Comparison of ENCODE assay signal across 9 mouse cellular contexts in genomic region chr11:67350153-67350768, GRCm38 (mm10). TPM values are rescaled to one million over a fixed set of nuclear protein-coding genes. Genes with fewer than 3 reads are reported as not detected.
DNase-seq lines count a peak whose midpoint lies in the region; ATAC-seq and TF ChIP-seq lines count a peak whose summit lies in the region.
"Had no signal": no experiment of that assay in that cellular context is flagged by ENCODE, and none has a peak within 500 bp of the region (broad histone marks: within the 10 kb centered on the region; RNA-seq: fewer than 3 reads in every experiment).

No protein-coding gene starts in this region.

- peaks cover 12% of the 10 kb centered on the region; the same call in 1 of the 2 replicates for H3K27me3 ChIP-seq in heart, postnatal 0 days (ENCODE audit: control insufficient read depth, insufficient read depth, low read length)
- 0 out of 2 replicates have a peak, but pooled peaks cover 9% of the 10 kb centered on the region for H3K27me3 ChIP-seq in liver, postnatal 0 days (ENCODE audit: insufficient read depth, low read length)

- TF ChIP-seq CTCF in heart, postnatal 0 days (IDR thresholded peaks at IDR 0.05; ENCODE audit: low read depth), result peak; percentile 94
- peak; percentile 89 for TF ChIP-seq CTCF in liver, postnatal 0 days (IDR thresholded peaks at IDR 0.05; ENCODE audit: low read depth)

- no peak overlapping the region for H3K4me3 ChIP-seq in ES-E14 (ENCODE audit: insufficient read depth in 1 of 2, low read depth in 1 of 2, low read length in 2 of 2, poor library complexity in 1 of 2, severe bottlenecking in 1 of 2)
- no peak overlapping the region for H3K4me3 ChIP-seq in heart, postnatal 0 days (ENCODE audit: low read depth, low read length)
- H3K4me3 ChIP-seq in liver, postnatal 0 days (ENCODE audit: low read depth, low read length), result no peak overlapping the region
- H3K4me3 ChIP-seq: limb, embryonic 12.5 days had no signal

- peaks cover 9 to 11% of the 10 kb centered on the region in 2 experiments for H3K4me1 ChIP-seq in ES-E14 (ENCODE audit: control insufficient read depth in 2 of 2, insufficient read depth in 2 of 2, low read length in 2 of 2, poor library complexity in 1 of 2)
- no peaks in the 10 kb centered on the region for H3K4me1 ChIP-seq in heart, postnatal 0 days (ENCODE audit: control insufficient read depth, insufficient read depth)
- H3K4me1 ChIP-seq in liver, postnatal 0 days (ENCODE audit: insufficient read depth), result no peaks in the 10 kb centered on the region
- H3K4me1 ChIP-seq: limb, embryonic 12.5 days had no signal

- TF ChIP-seq EP300 in heart, postnatal 0 days (IDR thresholded peaks at IDR 0.05; ENCODE audit: low read depth), result no peak
- no peak for TF ChIP-seq EP300 in liver, postnatal 0 days (IDR thresholded peaks at IDR 0.05; ENCODE audit: low read depth)

- H3K9me3 ChIP-seq in ES-E14 (ENCODE audit: control insufficient read depth, insufficient read depth, low read depth, low read length), result no peaks in the 10 kb centered on the region
- no peaks in the 10 kb centered on the region for H3K9me3 ChIP-seq in heart, postnatal 0 days (replicated peaks; ENCODE audit: control insufficient read depth, low read length)
- no peaks in the 10 kb centered on the region for H3K9me3 ChIP-seq in liver, postnatal 0 days (ENCODE audit: low read length)
- H3K9me3 ChIP-seq: limb, embryonic 12.5 days had no signal

- 0 out of 2 replicates have a peak, but pooled peaks have one; percentile 55 for ATAC-seq in erythroblast, adult 5-6 weeks (replicated peaks; ENCODE audit: low FRiP score, poor library complexity, severe bottlenecking)
- ATAC-seq in heart, postnatal 0 days (ENCODE audit: insufficient read depth, low read depth), result no peak
- ATAC-seq in liver, postnatal 0 days, result no peak

- 50% methylated on average over 14 of the region's 14 CpGs for WGBS in heart, postnatal 0 days
- 47% methylated on average over 14 of the region's 14 CpGs for WGBS in liver, postnatal 0 days (ENCODE audit: insufficient replicate concordance)

- H3K27ac ChIP-seq in ES-E14 (ENCODE audit: insufficient read depth, low read depth, low read length, poor library complexity, severe bottlenecking), result no peak overlapping the region
- H3K27ac ChIP-seq in heart, postnatal 0 days (ENCODE audit: low read depth), result no peak overlapping the region
- no peak overlapping the region for H3K27ac ChIP-seq in liver, postnatal 0 days (ENCODE audit: low read depth)
- H3K27ac ChIP-seq: limb, embryonic 12.5 days had no signal

- DNase-seq in ES-E14 (ENCODE audit: low read depth, low spot score), result peak; percentile 78
- peak; percentile 26 for DNase-seq in brain, embryonic 18.5 days (ENCODE audit: low read depth, low spot score)
- DNase-seq in heart, postnatal 0 days (ENCODE audit: low spot score), result peak; percentile 69
- peak; percentile 80 to 89 for DNase-seq in kidney, postnatal 25 days
- DNase-seq in liver, postnatal 0 days, result peak; percentile 69
- peak; percentile 66 for DNase-seq in ovary, postnatal 14 days (ENCODE audit: low spot score)
- peak; percentile 25 to 29 for DNase-seq in thymus, postnatal 36 days

- H3K9ac ChIP-seq in ES-E14 (ENCODE audit: insufficient read depth, low read depth, low read length, poor library complexity, severe bottlenecking), result no peak overlapping the region
- H3K9ac ChIP-seq in heart, postnatal 0 days (replicated peaks; ENCODE audit: low read depth, low read length), result no peak overlapping the region
- H3K9ac ChIP-seq in liver, postnatal 0 days (replicated peaks), result no peak overlapping the region
- H3K9ac ChIP-seq: limb, embryonic 12.5 days had no signal

- in situ Hi-C loops in ES-E14 (cut with MboI; ENCODE audit: low sequenced_read_pairs in 2 of 2, unreplicated experiment in 2 of 2), result loop anchor here (5.0 to 10.0 kb wide), 2 partner anchors 235 to 238 kb away; no protein-coding TSS in a partner anchor

- H3K4me2 ChIP-seq in heart, postnatal 0 days (ENCODE audit: low read depth, low read length), result no peak overlapping the region
- no peak overlapping the region for H3K4me2 ChIP-seq in liver, postnatal 0 days (ENCODE audit: low read depth, low read length)
- H3K4me2 ChIP-seq: limb, embryonic 12.5 days had no signal

- no peaks in the 10 kb centered on the region for H3K36me3 ChIP-seq in ES-E14 (ENCODE audit: control insufficient read depth, insufficient read depth, low read length, poor library complexity, severe bottlenecking)
- H3K36me3 ChIP-seq in heart, postnatal 0 days (replicated peaks; ENCODE audit: control insufficient read depth, insufficient read depth, low read length), result no peaks in the 10 kb centered on the region
- no peaks in the 10 kb centered on the region for H3K36me3 ChIP-seq in liver, postnatal 0 days (replicated peaks; ENCODE audit: insufficient read depth, low read length)
- H3K36me3 ChIP-seq: limb, embryonic 12.5 days had no signal

TF ChIP-seq in ES-E14, 5 proteins besides CTCF, POLR2A, EP300 and RAD21:
- TF ChIP-seq ZC3H11A (IDR thresholded peaks at IDR 0.05; ENCODE audit: borderline replicate concordance, low read depth, low read length), result peak; percentile 85
- no peak for TF ChIP-seq CHD2 (IDR thresholded peaks at IDR 0.05; ENCODE audit: low read depth, low read length)
- no peak for TF ChIP-seq ZNF384 (IDR thresholded peaks at IDR 0.05; ENCODE audit: low read depth, low read length)

RNA-seq across cellular contexts. Expression of gene Myh13, which starts 28.8 kb away (rescaled TPM):
- total RNA-seq in ES-E14 (2012; rRNA removed), result 7.7 and 13.7 TPM in 2 replicates
- not detected in 2 replicates for total RNA-seq in erythroblast, adult 5-6 weeks (2015; ENCODE audit: low replicate concordance)
- not detected in 2 replicates for total RNA-seq in erythroblast, adult 5-6 weeks (2017; ENCODE audit: low replicate concordance)
- total RNA-seq in heart, postnatal 0 days (2014; rRNA removed; ENCODE audit: low replicate concordance), result not detected in 2 replicates
- 0.15 and 0.27 TPM in 2 replicates for polyA plus RNA-seq in heart, postnatal 0 days (2015; fragmentation: Nextera tagmentation; extraction: Ambion mirVana)
- not detected in 2 replicates for polyA plus RNA-seq in liver, postnatal 0 days (2015; fragmentation: Nextera tagmentation; extraction: Ambion mirVana)

Comparison
In these comparisons a context has a peak if more than half of its experiments do, and no peak if none do; other contexts are left out.
1. DNase-seq: peak in every context shown above with its lines; median percentile 84 in kidney, postnatal 25 days; 78 in ES-E14; 69 in heart, postnatal 0 days; 69 in liver, postnatal 0 days; 66 in ovary, postnatal 14 days; 27 in thymus, postnatal 36 days; 26 in brain, embryonic 18.5 days.